Mouse (Mus musculus) lung, embryonic 16.5 days (tissue): Measurements from ENCODE around the gene Rilpl1. TPM values are rescaled to one million over a fixed set of nuclear protein-coding genes. Genes with fewer than 3 reads are reported as not detected.

Source experiments
- ATAC-seq: fragments of 200-750 bp; cut with Nextera tagmentation; 2 replicates; pipeline ENCODE4 v1.8.0; 2017; ENCODE audit warnings: low read depth, mild to moderate bottlenecking, moderate library complexity
- H3K27ac ChIP-seq: fragments of 300-500 bp; sonication (generic); 2 replicates; pipeline ENCODE4 v1.5.1; 2014; ENCODE audit warnings: mild to moderate bottlenecking, control low read depth, low read length
- H3K27me3 ChIP-seq: fragments of 300-500 bp; sonication (generic); 2 replicates; pipeline ENCODE4 v1.6.1; 2014; ENCODE audit warnings: low read depth, low read length, mixed read lengths; ENCODE audit not compliant: control insufficient read depth, insufficient read depth
- H3K36me3 ChIP-seq: fragments of 300-500 bp; sonication (generic); 2 replicates; pipeline ENCODE4 v1.6.1; 2014; ENCODE audit warnings: low read length; ENCODE audit not compliant: control insufficient read depth, insufficient read depth
- H3K4me1 ChIP-seq: fragments of 300-500 bp; sonication (generic); replicated peaks from 2 replicates; pipeline ENCODE4 v1.6.1; 2014; ENCODE audit warnings: low read length, mixed read lengths; ENCODE audit not compliant: control insufficient read depth, insufficient read depth
- H3K4me2 ChIP-seq: fragments of 300-500 bp; sonication (generic); 2 replicates; pipeline ENCODE4 v1.6.1; 2014; ENCODE audit warnings: low read depth, low read length, control low read depth
- H3K4me3 ChIP-seq: fragments of 300-500 bp; sonication (generic); 2 replicates; pipeline ENCODE4 v1.5.1; 2014; ENCODE audit warnings: mild to moderate bottlenecking, low read length, control low read depth
- H3K9ac ChIP-seq: fragments of 300-500 bp; sonication (generic); 2 replicates; pipeline ENCODE4 v1.6.1; 2014; ENCODE audit warnings: low read length, control low read depth
- H3K9me3 ChIP-seq: fragments of 300-500 bp; sonication (generic); 2 replicates; pipeline ENCODE4 v1.6.1; 2016; ENCODE audit warnings: low read length; ENCODE audit not compliant: control insufficient read depth
- WGBS: fragments of 180-500 bp; shearing (Covaris S2); extraction: QIAGEN DNeasy Blood & Tissue Kit; methylation state at CpG from one replicate; pipeline ENCODE4 v1.1.7; 2014; 5-methylcytosine and 5-hydroxymethylcytosine counted together
- polyA plus RNA-seq: library from polyadenylated mRNA; unstranded; fragments of >200 nt; fragmentation: Nextera tagmentation; extraction: Ambion mirVana; gene quantifications from 2 replicates; pipeline ENCODE4 v1.2.1, GENCODE M21; 2015

Gene Rilpl1
- polyA plus RNA-seq, 1 experiment from 2014 or later = 17.1 TPM

- Histone ChIP-seq H3K4me3 (no peak overlapping the region), H3K9ac (peak overlapping the region; percentile 89; the same call in 1 of the 2 replicates), H3K4me1 (peaks cover 20% of the 10 kb centered on the region), H3K36me3 (peaks cover 15% of the 10 kb centered on the region), H3K27me3 (no peaks in the 10 kb centered on the region), H3K27ac (no peak overlapping the region), H3K4me2 (peak overlapping the region; percentile 92; the same call in 1 of the 2 replicates), H3K9me3 (no peaks in the 10 kb centered on the region)
- no peak for ATAC-seq
- 66% methylated on average over 3 of the region's 3 CpGs for WGBS
Measured at GRCm38 (mm10) chr5:124444208-124444607, 87.0 kb downstream of the Rilpl1 start.

Other genes with a start within 250 kb of the Rilpl1 start
- gene Mphosph9, start 203.4 kb downstream of the Rilpl1 start, polyA plus RNA-seq = 13.3 and 15.1 TPM in 2 replicates
- gene 2810006K23Rik, start 203.3 kb downstream of the Rilpl1 start, polyA plus RNA-seq = 18.1 and 19.7 TPM in 2 replicates
- gene Cdk2ap1, start 168.3 kb downstream of the Rilpl1 start, polyA plus RNA-seq = 23.9 and 26.1 TPM in 2 replicates
- 80.8 and 81.2 TPM in 2 replicates for gene Sbno1, start 105.4 kb downstream of the Rilpl1 start, polyA plus RNA-seq
- 31.3 and 32.2 TPM in 2 replicates for gene Kmt5a, start 91.5 kb downstream of the Rilpl1 start, polyA plus RNA-seq
- 29.4 and 32.7 TPM in 2 replicates for gene Rilpl2, start 53.0 kb downstream of the Rilpl1 start, polyA plus RNA-seq
- 23.0 and 25.6 TPM in 2 replicates for gene Snrnp35, start 48.3 kb downstream of the Rilpl1 start, polyA plus RNA-seq
- 599 and 611 TPM in 2 replicates for gene Tmed2, start 9.3 kb upstream of the Rilpl1 start, polyA plus RNA-seq
- gene Ddx55, start 21.5 kb upstream of the Rilpl1 start, polyA plus RNA-seq = 11.2 and 12.0 TPM in 2 replicates
- 68.8 and 71.1 TPM in 2 replicates for gene Eif2b1, start 47.7 kb upstream of the Rilpl1 start, polyA plus RNA-seq
- gene Gtf2h3, start 47.7 kb upstream of the Rilpl1 start, polyA plus RNA-seq = 52.1 and 54.4 TPM in 2 replicates
- 34.8 and 39.5 TPM in 2 replicates for gene Atp6v0a2, start 97.2 kb upstream of the Rilpl1 start, polyA plus RNA-seq
- 0.83 and 1.1 TPM in 2 replicates for gene Dnah10, start 193.7 kb upstream of the Rilpl1 start, polyA plus RNA-seq